Mouse (Mus musculus): ENCODE data around the gene Rgl1.

DNA sequence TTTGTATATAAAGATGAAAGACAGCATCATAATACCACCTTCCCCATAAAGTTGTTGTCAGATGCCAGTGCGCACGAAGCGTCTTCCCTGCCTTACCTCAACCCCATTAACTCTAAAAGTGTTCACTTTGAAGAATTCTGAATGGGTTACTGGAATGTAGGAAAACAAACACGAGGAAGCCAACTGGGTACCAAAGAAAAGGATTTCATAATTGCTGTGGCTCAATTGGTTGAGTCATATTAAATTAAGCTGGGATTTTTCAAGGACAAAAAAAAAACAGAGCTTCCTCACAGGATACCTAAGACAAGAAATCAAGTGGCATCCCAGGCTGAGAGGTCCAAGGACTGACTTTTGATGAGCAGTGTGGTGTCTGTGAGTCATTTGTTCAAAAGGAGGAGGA is 144.5 kb downstream of the Rgl1 start:
- TF ChIP-seq POLR2A (IDR thresholded peaks at IDR 0.05; ENCODE audit: extremely low read depth, insufficient read depth, low read length) (no peak), CTCF (IDR thresholded peaks at IDR 0.05; ENCODE audit: extremely low read depth, insufficient read depth, low read length) (no peak)
